Mouse (Mus musculus) liver, embryonic 14.5 days (tissue): ENCODE data around the gene Gstm3.

ENCODE experiments used
- CTCF ChIP-seq: IDR thresholded peaks from 2 replicates; pipeline ENCODE4 v1.5.1; 2016; ENCODE audit warnings: antibody characterized with exemption, low read depth, control low read depth
- EP300 ChIP-seq: IDR thresholded peaks from 2 replicates; pipeline ENCODE4 v1.6.1; 2016; ENCODE audit warnings: antibody characterized with exemption, low read depth

GRCm38 (mm10) chr3:107953906-107954305 is 15.2 kb downstream of the Gstm3 start:
- TF ChIP-seq CTCF (no peak), EP300 (no peak)
